Mouse (Mus musculus): ENCODE data around the gene Tnfrsf4. TPM values are rescaled to one million over a fixed set of nuclear protein-coding genes. Genes with fewer than 3 reads are reported as not detected.

The Tnfrsf4 gene
- total RNA-seq, 2 experiments from 2014 or later, result 0.75 to 2.1 TPM

DNA sequence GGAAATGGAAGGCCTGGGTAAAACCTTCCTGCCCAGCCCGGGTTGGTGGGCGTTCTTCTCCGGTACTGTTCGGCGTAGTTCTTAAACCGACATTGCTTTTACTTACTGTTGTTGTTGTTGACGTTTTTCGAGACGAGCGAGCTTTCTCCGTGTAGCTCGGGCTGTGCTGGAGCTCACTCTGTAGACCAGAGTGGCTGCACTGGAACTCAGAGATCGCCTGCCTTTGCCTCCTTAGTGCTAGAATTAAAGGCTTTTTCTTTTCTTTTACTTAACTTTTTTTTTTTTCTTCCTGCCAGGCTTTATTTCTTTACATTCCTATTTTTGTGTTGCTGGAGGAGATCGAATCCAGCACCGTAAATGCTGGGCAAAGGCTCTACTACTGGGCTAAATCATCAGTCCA is 20.0 kb upstream of the Tnfrsf4 start:
- intact Hi-C loops (cut with DNase I), result loop anchor here (2.0 to 5.0 kb wide), 3 partner anchors 27 to 114 kb away; partner anchors contain the start of genes 9430015G10Rik and Ube2j2
- Histone ChIP-seq H3K4me3 (peak overlapping the region; percentile 85), H3K27ac (peak overlapping the region; percentile 100)
- TF ChIP-seq CTCF (IDR thresholded peaks at IDR 0.05), result no peak
- no peak for DNase-seq

DNA sequence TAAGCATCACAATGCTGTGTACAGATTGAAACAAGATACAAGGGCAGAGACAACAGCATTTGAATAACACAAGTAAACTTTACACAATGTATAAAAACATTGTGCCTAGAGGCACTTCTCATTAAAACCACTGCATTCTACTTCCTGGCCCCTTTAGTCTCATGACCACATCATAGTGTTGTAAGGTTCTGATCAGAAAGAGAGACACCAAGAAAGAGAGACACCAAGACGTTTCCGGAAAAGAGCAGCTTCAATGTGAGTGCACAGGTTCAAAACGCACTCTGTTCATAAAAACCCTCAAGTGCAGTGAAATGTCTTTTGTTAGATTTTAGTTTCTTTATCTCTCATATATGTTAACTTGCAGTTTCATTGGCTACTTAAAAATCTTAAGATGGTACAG is 9.5 kb upstream of the Tnfrsf4 start:
- intact Hi-C loops (cut with DNase I), result no loop called here
- TF ChIP-seq CTCF (IDR thresholded peaks at IDR 0.05), result no peak
- H3K27ac ChIP-seq, result no peak overlapping the region
- no peak for DNase-seq
- no peak overlapping the region for H3K4me3 ChIP-seq

DNA sequence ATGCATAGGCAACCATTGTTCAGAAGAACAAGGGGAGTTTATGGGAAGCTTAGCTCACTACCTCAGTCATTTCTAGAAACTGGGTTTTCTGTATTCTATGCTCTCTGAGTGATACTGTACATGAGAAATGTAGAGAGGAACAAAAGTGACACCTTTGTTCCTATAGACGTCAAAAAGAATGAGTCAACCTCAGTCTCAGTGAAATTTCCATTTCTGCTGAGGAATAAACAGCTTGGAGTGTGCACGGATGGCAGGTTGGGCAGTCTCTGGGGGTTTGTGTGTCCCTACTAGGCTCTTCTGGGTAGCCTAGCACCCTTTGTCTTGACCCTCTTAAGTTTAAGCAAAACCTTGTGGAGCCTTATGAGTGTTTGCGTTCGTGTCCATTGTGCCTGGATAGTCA is 5.3 kb upstream of the Tnfrsf4 start:
- intact Hi-C loops (cut with DNase I), result no loop called here

DNA sequence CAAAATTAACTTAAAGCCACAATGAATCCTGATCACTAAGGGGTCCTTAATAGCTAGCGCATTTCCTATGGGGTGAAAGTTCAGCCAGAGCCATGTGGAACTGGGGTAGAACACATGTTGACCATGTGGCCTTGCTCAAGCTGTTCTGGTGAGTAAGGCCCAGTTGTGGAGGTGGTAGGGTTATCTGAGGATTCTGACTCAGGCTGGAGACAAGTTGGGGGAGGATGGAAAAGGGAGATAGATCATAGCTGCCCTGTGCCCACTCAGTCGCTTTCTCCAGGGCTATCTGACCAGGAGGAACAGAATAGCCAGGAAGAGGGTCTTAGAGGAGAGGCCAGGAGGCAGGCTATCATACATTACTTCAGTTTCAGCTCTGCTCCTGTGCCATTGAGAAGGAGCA is 793 bp downstream of the Tnfrsf4 start:
- H3K27ac ChIP-seq, result no peak overlapping the region
- intact Hi-C loops (cut with DNase I), result no loop called here
- TF ChIP-seq CTCF (IDR thresholded peaks at IDR 0.05), result no peak
- DNase-seq, result peak; percentile 12
- H3K4me3 ChIP-seq, result no peak overlapping the region

More for the DNA sequence above, 5.3 kb upstream of the Tnfrsf4 start:
- H3K4me3 ChIP-seq, result no peak overlapping the region
- H3K27ac ChIP-seq, result no peak overlapping the region
- no peak for TF ChIP-seq CTCF (IDR thresholded peaks at IDR 0.05)
- DNase-seq, result no peak

DNA sequence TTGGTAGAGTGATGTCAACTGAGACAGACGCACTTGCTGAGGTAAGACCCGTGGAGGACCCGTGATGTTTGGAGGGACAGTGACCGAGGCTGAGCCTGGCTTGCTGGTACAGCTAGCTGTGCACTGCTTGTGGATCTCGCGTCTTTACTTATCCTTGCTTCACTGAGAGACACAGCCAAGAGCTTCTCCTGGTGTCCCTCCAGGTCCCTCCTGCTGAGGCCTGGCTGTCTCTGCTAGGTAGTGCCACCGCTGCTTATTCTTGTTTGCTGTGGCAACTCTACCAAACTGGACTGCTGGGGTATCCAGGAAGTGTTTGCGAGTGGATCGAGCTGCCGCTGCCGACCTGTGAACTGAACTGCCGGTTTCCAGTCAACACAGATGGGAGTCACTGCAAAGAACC is 6.1 kb downstream of the Tnfrsf4 start:
- Histone ChIP-seq H3K27ac (peak overlapping the region; percentile 28; the same call in 1 of the 2 replicates), H3K4me3 (no peak overlapping the region)
- TF ChIP-seq CTCF (IDR thresholded peaks at IDR 0.05), result no peak
- intact Hi-C loops (cut with DNase I), result loop anchor here (2.0 kb wide), 1 partner anchor 25 kb away; no protein-coding TSS in a partner anchor
- peak; percentile 73 for DNase-seq

DNA sequence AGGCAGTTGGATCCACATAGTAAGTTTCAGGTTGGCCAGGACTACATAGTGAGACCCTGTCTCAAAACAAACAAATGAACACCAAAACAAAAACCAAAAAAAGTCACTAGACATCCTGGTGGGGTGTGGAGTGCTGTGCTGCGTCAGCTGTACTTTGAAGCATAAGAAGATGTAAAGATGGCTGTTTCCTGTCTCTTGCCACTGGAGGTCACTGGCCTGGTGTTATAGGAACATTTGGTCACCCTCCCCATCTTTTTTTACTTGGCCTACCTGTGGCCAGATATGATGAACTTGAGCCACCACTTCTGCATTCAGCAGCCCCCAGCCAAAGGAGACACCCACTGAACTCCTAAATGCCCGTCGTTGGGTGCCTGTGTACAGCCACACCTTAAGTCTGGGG is 7.7 kb downstream of the Tnfrsf4 start:
- H3K4me3 ChIP-seq, result no peak overlapping the region
- no peak for TF ChIP-seq CTCF (IDR thresholded peaks at IDR 0.05)
- intact Hi-C loops (cut with DNase I), result loop anchor here (2.0 kb wide), 1 partner anchor 27 kb away; no protein-coding TSS in a partner anchor
- no peak for DNase-seq
- H3K27ac ChIP-seq, result no peak overlapping the region

DNA sequence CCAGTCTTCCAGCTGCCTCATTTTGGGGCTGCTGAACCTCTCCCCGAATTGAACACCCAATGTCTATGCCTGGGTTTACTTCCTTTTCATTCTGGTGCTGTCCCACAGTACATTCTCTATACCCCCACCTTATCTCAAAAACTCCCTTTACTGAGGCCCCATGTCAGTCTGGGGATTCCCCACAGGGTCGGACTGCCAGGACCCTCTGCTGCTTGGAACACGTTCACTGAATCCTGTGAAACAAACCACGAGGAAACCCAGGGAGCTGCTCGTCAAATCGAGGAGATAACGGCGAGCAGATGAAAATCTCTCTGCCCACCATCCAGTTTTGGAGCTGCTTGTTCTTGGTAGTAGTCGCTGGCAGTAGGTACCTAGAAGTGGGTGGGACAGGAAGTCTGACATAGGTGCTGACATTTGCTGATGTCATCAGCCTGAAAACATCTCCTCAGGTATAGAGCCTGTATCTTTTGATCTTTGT is 8.3 kb downstream of the Tnfrsf4 start:
- intact Hi-C loops (cut with DNase I), result loop anchor here (2.0 kb wide), 1 partner anchor 27 kb away; no protein-coding TSS in a partner anchor
- H3K4me3 ChIP-seq, result no peak overlapping the region
- H3K27ac ChIP-seq, result no peak overlapping the region
- TF ChIP-seq CTCF (IDR thresholded peaks at IDR 0.05), result no peak
- peak; percentile 10 for DNase-seq

DNA sequence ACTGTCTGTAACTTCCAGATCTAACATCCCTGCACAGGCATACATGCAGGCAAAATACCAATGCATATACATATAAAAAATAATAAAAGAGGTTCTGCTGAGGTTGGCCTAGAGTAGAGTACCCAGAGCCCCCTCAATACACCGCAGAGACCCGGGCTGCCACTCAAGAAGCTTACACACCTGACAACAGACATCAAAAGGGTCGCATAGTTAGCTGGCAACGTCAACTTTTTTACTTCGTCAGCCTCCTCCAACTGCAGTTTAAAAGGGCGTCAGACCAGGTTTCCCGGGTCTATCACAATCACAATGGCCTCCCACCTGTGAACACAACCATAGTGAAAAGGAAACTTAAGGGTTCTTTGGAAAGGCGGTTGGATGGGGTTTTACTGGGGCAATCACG is 9.9 kb downstream of the Tnfrsf4 start:
- peak; percentile 7 for DNase-seq
- intact Hi-C loops (cut with DNase I), result no loop called here
- TF ChIP-seq CTCF (IDR thresholded peaks at IDR 0.05), result no peak
- Histone ChIP-seq H3K27ac (peak overlapping the region; percentile 87), H3K4me3 (no peak overlapping the region)

DNA sequence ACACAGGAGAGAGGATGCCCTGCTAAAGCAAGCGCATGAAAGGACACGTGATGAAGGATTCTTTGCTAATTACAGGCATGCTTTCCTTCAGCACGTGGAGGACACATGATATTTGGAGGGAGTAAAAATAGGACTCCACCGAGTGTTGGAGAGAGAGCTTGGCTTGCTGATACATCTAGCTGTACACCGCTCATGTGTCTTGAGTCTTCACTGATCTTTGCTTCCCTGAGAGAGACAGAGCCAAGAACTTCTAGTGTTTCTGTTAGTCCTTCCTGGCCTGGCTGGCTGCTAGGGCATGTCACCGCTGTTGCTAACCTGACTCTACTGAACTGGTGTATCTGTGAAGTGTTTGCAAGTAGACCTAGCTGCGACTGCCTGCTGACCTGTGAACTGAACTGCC is 10.5 kb downstream of the Tnfrsf4 start:
- Histone ChIP-seq H3K4me3 (no peak overlapping the region), H3K27ac (peak overlapping the region; percentile 87)
- intact Hi-C loops (cut with DNase I), result loop anchor here (1.0 kb wide), 1 partner anchor 32 kb away; the partner anchor contains the start of genes B3galt6 and Sdf4
- no peak for TF ChIP-seq CTCF (IDR thresholded peaks at IDR 0.05)
- DNase-seq, result peak; percentile 75

DNA sequence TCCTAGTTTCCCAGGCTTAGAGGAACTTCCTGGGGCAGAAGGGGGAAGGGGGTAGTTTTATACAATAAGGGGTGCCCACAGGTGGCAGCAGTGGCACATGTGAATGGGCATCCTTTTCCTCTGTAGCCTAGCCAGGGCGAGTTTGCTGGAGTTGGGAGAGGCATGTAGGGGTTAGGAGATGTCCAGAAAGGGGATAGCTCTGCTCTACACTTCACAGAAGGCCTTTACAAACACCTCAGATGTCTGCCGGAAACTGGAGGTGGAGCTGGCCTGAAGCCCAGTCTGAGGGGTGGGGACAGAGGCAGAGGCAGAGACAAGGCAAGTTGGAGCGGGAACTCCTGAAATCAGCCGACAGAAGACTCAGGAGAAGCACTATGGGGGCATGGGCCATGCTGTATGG is 12.4 kb downstream of the Tnfrsf4 start, which contains the start of gene Tnfrsf18:
Gene Tnfrsf18 (plus strand): TSS at position 152 of the 400 bp plus-strand sequence.
- TF ChIP-seq CTCF (IDR thresholded peaks at IDR 0.05), result peak; percentile 16; the same call in 1 of the 2 replicates
- Histone ChIP-seq H3K27ac (peak within 1 kb of the TSS; percentile 87), H3K4me3 (no peak within 1 kb of the TSS)
- intact Hi-C loops (cut with DNase I), result no loop called here
- peak; percentile 44 for DNase-seq

DNA sequence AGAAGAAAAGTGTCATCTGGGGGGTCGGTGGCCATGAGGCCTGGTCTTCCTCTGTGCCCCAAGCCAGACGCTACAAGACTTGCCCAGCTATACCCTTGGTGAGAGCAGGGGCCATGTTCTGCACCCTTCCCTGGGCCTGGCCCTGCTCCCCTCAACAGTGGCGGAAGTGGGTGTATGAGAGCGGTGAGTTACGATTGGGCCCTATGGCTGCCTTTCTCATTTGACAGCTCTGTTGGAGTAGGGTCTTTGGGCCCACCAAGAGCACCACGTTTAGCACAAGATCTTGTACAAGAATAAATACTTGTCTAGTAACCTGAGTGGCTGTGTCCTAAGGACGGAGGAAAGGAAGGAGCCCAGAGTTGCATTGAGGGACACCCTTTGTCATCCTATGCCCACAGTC is 14.9 kb downstream of the Tnfrsf4 start:
- Histone ChIP-seq H3K27ac (no peak overlapping the region), H3K4me3 (no peak overlapping the region)
- intact Hi-C loops (cut with DNase I), result no loop called here
- TF ChIP-seq CTCF (IDR thresholded peaks at IDR 0.05), result no peak
- DNase-seq, result no peak

DNA sequence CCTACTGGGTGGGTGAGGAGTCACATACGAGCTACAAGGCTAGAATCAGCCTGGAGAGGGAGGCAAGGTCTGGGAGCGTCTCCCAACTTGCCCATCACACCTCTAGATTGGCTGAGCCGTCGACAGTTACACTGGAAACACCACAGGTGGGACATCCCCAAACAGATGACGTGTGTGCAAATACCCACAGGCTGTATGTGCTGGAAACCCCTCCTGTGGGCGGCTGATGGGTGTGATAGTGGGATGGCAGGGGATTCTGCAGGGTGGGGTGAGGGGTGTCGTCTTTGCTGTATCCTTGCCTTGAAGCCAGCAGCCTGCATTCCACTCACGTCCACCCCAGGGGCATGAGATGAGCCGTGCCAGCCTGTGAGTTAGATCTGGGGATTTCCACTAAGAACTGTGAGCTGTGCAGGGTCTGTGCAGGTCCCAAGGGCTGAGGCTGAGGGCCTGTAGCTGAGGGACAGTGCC is 17.0 kb downstream of the Tnfrsf4 start:
- intact Hi-C loops (cut with DNase I), result loop anchor here (5.0 kb wide), 1 partner anchor 72 kb away; no protein-coding TSS in a partner anchor
- no peak for TF ChIP-seq CTCF (IDR thresholded peaks at IDR 0.05)
- Histone ChIP-seq H3K27ac (peak overlapping the region; percentile 96), H3K4me3 (peak overlapping the region; percentile 91)
- DNase-seq, result peak; percentile 18

DNA sequence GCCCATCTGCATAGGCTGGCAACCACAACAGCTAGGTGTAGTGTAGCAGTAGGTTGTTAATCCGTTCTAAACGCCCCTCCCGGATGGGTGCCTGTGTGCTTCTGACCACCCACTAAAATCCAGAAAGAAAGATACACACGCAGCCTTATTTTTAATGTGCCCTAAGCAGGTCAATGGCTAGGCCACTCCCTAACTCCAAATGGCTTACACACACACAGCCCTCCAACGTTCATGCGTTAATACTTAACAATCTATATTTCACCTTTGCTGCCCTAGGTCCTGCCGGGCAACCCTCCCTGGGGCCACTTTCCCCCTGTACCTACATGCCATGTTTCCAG is 17.6 kb downstream of the Tnfrsf4 start:
- TF ChIP-seq CTCF (IDR thresholded peaks at IDR 0.05), result no peak
- intact Hi-C loops (cut with DNase I), result loop anchor here (5.0 kb wide), 1 partner anchor 71 kb away; no protein-coding TSS in a partner anchor
- peak; percentile 16 for DNase-seq

More for the DNA sequence above, 17.6 kb downstream of the Tnfrsf4 start:
- Histone ChIP-seq H3K27ac (peak overlapping the region; percentile 96), H3K4me3 (peak overlapping the region; percentile 91)

All from gastrocnemius, adult 2 months (tissue).